Mouse (Mus musculus) hematopoietic stem cell, adult 5-6 weeks (primary cell): ENCODE data around the gene Gm17067. TPM values are rescaled to one million over a fixed set of nuclear protein-coding genes. Genes with fewer than 3 reads are reported as not detected.
A peak's percentile ranks its signal among the peaks of the same experiment; 100 is the strongest.
"Not testable (repeated sequence)": the region's sequence is repeated elsewhere in the genome, so short reads cannot be mapped to it uniquely, and the experiment has no call there.

Experiments used
- ATAC-seq, 2 experiments: fragments of 125-278 bp in 1 of 2; replicated peaks in 1 of 2; 2 replicates each; pipeline ENCODE4 v1.8.0; 2016 to 2017; ENCODE audit warnings: inconsistent platforms in 2 of 2, mild to moderate bottlenecking in 2 of 2, moderate number of reproducible peaks in 2 of 2, low read depth in 1 of 2, moderate TSS enrichment in 1 of 2; ENCODE audit not compliant: low FRiP score in 2 of 2, poor library complexity in 2 of 2, severe bottlenecking in 2 of 2, insufficient read depth in 1 of 2, low TSS enrichment in 1 of 2
- total RNA-seq: library from RNA; stranded (forward); fragments of 172-1452, 232-1000 nt; gene quantifications from 2 replicates; pipeline ENCODE4 v1.2.3, GENCODE M21; 2017

Gene Gm17067
- total RNA-seq = not detected in 2 replicates

DNA sequence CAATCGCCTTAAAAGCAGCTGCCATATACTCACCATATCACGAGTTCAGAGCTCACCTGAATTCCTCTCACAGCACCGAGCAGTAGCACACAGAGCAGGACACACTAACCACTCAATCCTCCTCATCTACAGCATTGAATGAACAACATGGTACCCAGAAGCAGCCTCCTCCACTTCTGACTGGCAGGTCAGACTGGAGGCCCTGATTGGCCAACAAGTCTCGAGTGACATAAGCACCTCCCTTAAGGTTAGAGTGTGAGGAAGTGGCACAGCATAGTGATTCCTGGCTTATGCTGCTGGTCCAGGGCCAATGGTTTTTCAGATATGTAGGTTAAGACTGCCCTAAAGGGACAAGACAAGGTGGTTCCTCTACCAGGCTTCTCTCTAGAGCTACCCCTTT, at the start of gene Gm17067:
Gm17067 (minus strand) TSS at position 101 of the 400 bp plus-strand sequence.
- ATAC-seq = not testable (repeated sequence)

DNA sequence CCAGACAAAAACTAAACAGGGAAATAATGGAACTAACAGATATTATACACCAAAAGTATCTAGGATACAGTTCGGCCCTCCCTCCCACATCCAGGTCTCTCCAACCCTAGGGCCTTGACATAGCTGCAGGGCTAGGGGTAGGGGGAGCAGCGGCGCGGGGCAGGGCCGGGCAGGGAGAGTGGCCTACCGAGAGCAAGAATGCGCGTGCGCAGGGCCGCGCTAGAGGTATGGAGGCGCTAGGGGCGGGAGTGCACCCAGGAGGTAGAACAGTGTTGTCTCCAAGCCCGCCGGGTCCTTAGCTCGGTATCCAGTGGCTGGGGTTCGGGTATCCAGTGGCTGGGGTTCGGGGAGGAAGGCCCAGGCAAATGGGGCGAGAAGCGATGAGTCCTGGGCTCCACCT, 23.0 kb upstream of the Gm17067 start:
- ATAC-seq = no peak

DNA sequence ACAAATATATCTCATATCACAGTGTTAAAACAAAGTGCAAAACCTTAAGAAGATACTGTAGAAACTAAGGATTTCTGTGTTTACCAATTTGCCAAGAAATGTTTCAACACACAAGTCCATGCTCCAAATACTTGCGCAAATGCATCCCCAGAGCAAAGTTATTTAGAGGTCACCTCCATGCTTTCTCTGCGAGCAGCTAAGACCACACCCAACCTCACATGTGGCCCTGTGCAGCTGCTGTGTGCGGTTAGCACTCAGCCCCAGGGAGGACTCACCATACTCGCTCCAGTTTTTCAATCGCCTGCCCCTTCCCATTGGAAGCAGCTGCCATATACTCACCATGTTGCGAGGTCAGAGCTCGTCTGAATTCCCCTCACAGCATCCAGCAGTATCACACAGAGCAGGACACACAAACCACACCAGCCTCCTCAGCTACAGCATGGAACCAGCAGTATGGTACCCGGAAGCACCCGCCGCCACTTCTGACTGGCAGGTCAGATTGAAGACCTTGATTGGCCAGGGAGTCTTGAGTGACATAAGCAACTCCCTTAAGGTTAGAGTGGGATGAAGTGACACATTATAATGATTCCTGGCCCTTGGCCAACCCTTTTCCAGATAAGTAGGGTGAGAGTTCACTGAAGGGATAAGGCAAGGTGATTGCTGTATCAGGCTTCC, 11.9 kb upstream of the Gm17067 start:
- ATAC-seq = no peak

- ATAC-seq = not testable (repeated sequence)
Measured at GRCm38 (mm10) chr7:42693251-42693650, 33.6 kb downstream of the Gm17067 start.

DNA sequence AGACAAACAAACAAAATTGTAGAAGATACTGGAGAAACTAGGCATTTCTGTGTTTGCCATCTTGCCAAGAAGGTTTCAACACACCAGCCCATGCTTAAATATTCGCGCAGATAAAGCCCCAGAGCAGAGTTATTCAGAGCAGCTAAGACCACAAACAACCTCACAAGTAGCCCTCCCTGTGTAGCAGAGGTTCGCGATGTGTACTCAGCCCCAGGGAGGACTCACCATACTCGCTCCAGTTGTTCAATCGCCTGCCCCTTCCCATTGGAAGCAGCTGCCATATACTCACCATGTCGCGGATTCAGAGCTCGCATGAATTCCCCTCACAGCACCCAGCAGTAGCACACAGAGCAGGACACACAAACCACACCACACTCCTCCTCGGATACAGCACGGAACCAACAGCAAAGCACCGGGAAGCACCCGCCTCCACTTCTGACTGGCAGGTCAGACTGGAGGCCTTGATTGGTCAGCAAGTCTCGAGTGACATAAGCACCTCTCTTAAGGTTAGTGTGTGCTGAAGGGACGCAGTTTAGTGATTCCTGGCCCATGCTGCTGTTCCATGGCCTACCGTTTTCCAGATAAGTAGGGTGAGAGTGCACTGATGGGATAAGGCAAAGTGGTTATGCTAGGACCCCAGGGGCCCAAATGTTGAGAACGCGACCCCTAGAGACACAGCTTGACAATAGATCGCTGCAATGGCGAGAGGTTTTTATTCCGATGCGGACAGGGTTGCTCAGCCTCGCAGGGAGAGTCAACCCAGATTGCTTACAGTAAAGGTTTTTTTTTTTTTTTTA, 34.3 kb downstream of the Gm17067 start, which contains the start of gene Zfp975:
Zfp975 (minus strand) TSS at position 381 of the 797 bp plus-strand sequence.
- ATAC-seq = peak; percentile 100

DNA sequence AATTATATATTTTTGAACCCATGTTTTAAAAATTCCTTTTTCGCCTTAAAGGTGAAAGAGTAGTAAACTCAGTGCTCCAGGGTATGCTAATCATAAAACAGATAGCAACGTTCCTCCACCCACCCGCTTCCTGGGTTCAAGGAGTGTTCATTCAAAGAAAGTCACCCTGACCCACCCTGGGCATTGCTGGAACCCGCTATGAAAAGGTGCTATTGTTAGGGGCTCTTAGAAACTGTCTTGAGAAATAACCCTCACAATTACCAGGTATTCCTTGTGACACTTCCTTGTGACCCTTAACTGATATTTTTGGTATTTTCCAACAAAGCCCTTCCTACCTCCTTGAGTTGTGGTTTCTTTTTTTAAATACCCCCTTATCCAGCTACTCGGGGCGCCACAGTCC, 46.7 kb downstream of the Gm17067 start:
- not testable (repeated sequence) for ATAC-seq

DNA sequence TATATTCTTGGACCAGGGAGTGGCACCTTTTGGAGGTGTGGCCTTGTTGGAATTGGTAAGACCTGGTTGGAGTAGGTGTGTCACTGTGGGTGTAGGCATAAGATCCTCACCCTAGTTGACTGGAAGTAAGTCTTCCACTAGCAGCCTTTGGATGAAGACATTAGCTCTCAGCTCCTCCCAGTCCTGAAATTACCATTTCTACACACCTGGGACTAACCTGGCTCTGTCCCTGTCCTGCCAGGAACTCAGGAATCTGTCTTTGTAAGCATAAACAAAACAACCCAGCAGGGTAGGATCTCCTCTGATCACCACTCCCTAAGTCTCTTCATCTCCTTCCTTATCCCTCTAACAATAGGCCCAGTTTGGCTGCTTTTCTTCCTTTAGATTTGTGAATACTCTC, 47.2 kb downstream of the Gm17067 start:
- ATAC-seq = not testable (repeated sequence)

GRCm38 (mm10) chr7:42660140-42660539, 66.7 kb downstream of the Gm17067 start:
- not testable (repeated sequence) for ATAC-seq

Other genes with a start within 250 kb of the Gm17067 start
- 58.7 and 67.5 TPM in 2 replicates for gene Zfp141, start 221.3 kb downstream of the Gm17067 start, total RNA-seq
- gene Gm21028, start 148.4 kb downstream of the Gm17067 start, total RNA-seq = not detected in 2 replicates
- 0.50 and 1.2 TPM in 2 replicates for gene Zfp977, start 134.5 kb downstream of the Gm17067 start, total RNA-seq
- gene Zfp976, start 84.4 kb downstream of the Gm17067 start, total RNA-seq = 11.6 and 13.9 TPM in 2 replicates
- 11.4 and 14.6 TPM in 2 replicates for gene Zfp975, start 34.3 kb downstream of the Gm17067 start, total RNA-seq
- gene Vmn2r62, start 66.5 kb upstream of the Gm17067 start, total RNA-seq = not detected in 2 replicates
- not detected in 2 replicates for gene Gm2381, start 140.2 kb upstream of the Gm17067 start, total RNA-seq
- gene Vmn2r63, start 206.8 kb upstream of the Gm17067 start, total RNA-seq = not detected in 2 replicates